Mouse (Mus musculus) liver, postnatal 0 days (tissue): ENCODE results near the gene Shank3.

Source experiments
- CTCF ChIP-seq: sonication (generic); IDR thresholded peaks from 2 replicates; pipeline ENCODE4 v1.5.1; 2016; ENCODE audit warnings: antibody characterized with exemption, low read depth
- EP300 ChIP-seq: IDR thresholded peaks from 2 replicates; pipeline ENCODE4 v1.6.1; 2016; ENCODE audit warnings: antibody characterized with exemption, low read depth, mild to moderate bottlenecking

- TF ChIP-seq CTCF (no peak), EP300 (no peak)
Observed at GRCm38 (mm10) chr15:89473921-89474320, 25.5 kb upstream of the Shank3 start.
